Mouse (Mus musculus): Measurements from ENCODE around the gene Olfr1197. TPM values are rescaled to one million over a fixed set of nuclear protein-coding genes. Genes with fewer than 3 reads are reported as not detected.

The Olfr1197 gene
- polyA plus RNA-seq (2017; shearing (Covaris generic)): not detected

- ATAC-seq: no peak
Measured at GRCm38 (mm10) chr2:88732266-88732665, at the start of gene Olfr1197. Olfr1197 (minus strand) TSS chr2:88732366.

DNA sequence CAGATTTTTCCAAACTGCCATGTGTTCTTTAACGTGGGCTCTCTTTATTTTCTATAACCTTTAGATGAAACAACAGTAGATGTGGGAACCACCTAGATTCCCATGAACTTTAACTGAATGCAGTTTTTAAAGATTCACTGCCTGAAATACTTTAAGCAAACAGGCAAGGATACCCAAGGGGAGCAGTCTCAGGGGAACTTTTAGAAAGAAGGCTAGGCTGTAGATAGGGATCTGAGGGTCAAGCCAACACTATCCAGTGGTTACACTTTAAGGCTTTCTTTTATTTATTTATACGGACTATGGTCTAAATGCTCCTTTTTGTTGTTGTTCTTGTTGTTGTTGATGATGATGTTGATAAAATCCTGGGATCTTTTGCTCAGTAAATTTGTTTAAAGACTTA is 38.2 kb upstream of the Olfr1197 start, which contains the start of gene Olfr1200:
Gene Olfr1200, minus strand, starts transcription at position 101 of the 400 bp plus-strand sequence.
- ATAC-seq: no peak

- ATAC-seq: no peak
Measured at GRCm38 (mm10) chr2:88760369-88760768, 28.2 kb upstream of the Olfr1197 start, which contains the start of gene Olfr1199. Olfr1199 (minus strand) TSS chr2:88760469.

GRCm38 (mm10) chr2:88751270-88751669 is 19.1 kb upstream of the Olfr1197 start, which contains the start of gene Olfr1198:
Olfr1198 (minus strand) TSS chr2:88751370.
- ATAC-seq: no peak

DNA sequence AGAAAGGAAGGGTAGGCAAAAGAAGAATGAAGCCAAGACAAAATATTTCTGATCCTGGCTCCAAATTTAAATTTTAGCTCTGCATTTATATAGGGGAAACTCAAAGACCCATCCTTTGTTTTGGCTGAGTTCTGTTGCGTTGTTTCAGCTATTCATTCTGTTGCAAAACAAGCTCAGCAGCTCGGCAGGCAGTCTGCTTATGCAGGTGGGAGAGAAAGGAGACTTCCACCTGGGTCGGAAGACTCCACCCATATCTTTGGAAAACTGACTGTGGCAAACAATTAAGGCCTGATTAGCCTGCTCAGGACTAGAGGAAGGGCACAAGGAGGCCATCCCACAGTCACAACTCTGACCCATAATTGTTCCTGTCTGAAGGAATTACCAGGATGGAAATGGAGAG is 11.2 kb upstream of the Olfr1197 start:
- no peak for ATAC-seq

GRCm38 (mm10) chr2:88704497-88704896 is 27.7 kb downstream of the Olfr1197 start, which contains the start of gene Olfr1196:
Olfr1196 (minus strand) TSS chr2:88704597.
- no peak for ATAC-seq

DNA sequence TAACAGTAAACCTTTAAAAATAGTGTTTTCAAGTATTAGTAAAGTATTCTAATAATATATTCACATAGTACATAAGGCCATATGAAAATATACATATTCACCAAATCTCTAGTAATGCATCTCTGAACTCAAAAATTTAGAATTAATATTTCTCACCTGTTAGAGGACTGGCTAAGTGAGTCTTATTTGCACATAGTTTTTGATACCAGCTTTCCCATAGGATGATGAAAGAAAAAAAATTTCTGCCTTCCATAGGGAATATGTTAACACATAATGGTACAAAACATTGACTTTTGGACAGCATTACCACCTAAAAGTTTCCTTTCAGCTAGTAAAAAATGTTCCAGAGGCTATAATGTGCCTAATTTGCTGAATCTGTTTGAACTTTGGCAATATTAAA is 43.1 kb downstream of the Olfr1197 start, which contains the start of gene Olfr1195:
Gene Olfr1195, minus strand, starts transcription at position 101 of the 400 bp plus-strand sequence.
- no peak for ATAC-seq

Other genes with a start within 250 kb of the Olfr1197 start
- not detected for gene Olfr1184, start 248.8 kb downstream of the Olfr1197 start, polyA plus RNA-seq (2017; shearing (Covaris generic))
- under 1 TPM in 1 of 2 experiments, not detected in 1; 0.16 TPM for gene Olfr1185-ps1, start 239.0 kb downstream of the Olfr1197 start, polyA plus RNA-seq (2017; shearing (Covaris generic))
- not detected for gene Olfr1186, start 213.8 kb downstream of the Olfr1197 start, polyA plus RNA-seq (2017; shearing (Covaris generic))
- gene Olfr1188, start 175.4 kb downstream of the Olfr1197 start, polyA plus RNA-seq (2017; shearing (Covaris generic)): not detected
- gene Olfr1189, start 145.9 kb downstream of the Olfr1197 start, polyA plus RNA-seq (2017; shearing (Covaris generic)): not detected
- not detected for gene Olfr1191-ps1, start 91.8 kb downstream of the Olfr1197 start, polyA plus RNA-seq (2017; shearing (Covaris generic))
- gene Olfr1192-ps1, start 83.9 kb downstream of the Olfr1197 start, polyA plus RNA-seq (2017; shearing (Covaris generic)): not detected
- not detected for gene Olfr1193, start 56.7 kb downstream of the Olfr1197 start, polyA plus RNA-seq (2017; shearing (Covaris generic))
- under 1 TPM in 1 of 2 experiments, not detected in 1; 0.17 TPM for gene Olfr1195, start 43.2 kb downstream of the Olfr1197 start, polyA plus RNA-seq (2017; shearing (Covaris generic))
- gene Olfr1196, start 27.8 kb downstream of the Olfr1197 start, polyA plus RNA-seq (2017; shearing (Covaris generic)): not detected
- gene Olfr1198, start 19.0 kb upstream of the Olfr1197 start, polyA plus RNA-seq (2017; shearing (Covaris generic)): not detected
- not detected for gene Olfr1199, start 28.1 kb upstream of the Olfr1197 start, polyA plus RNA-seq (2017; shearing (Covaris generic))
- gene Olfr1200, start 38.1 kb upstream of the Olfr1197 start, polyA plus RNA-seq (2017; shearing (Covaris generic)): not detected
- gene Olfr1201, start 60.7 kb upstream of the Olfr1197 start, polyA plus RNA-seq (2017; shearing (Covaris generic)): not detected
- gene Olfr1202, start 82.1 kb upstream of the Olfr1197 start, polyA plus RNA-seq (2017; shearing (Covaris generic)): not detected
- gene Olfr1205, start 97.4 kb upstream of the Olfr1197 start, polyA plus RNA-seq (2017; shearing (Covaris generic)): under 1 TPM in 1 of 2 experiments, not detected in 1; 0.07 TPM
- gene Olfr1204, start 116.9 kb upstream of the Olfr1197 start, polyA plus RNA-seq (2017; shearing (Covaris generic)): not detected
- under 1 TPM in 1 of 2 experiments, not detected in 1; 0.29 TPM for gene Olfr1206, start 130.9 kb upstream of the Olfr1197 start, polyA plus RNA-seq (2017; shearing (Covaris generic))
- gene Olfr1208, start 169.9 kb upstream of the Olfr1197 start, polyA plus RNA-seq (2017; shearing (Covaris generic)): under 1 TPM in 1 of 2 experiments, not detected in 1; 0.21 TPM
- gene Olfr1209, start 182.8 kb upstream of the Olfr1197 start, polyA plus RNA-seq (2017; shearing (Covaris generic)): not detected
- not detected for gene Olfr1211, start 205.7 kb upstream of the Olfr1197 start, polyA plus RNA-seq (2017; shearing (Covaris generic))
- not detected for gene Olfr1212, start 221.6 kb upstream of the Olfr1197 start, polyA plus RNA-seq (2017; shearing (Covaris generic))
- not detected for gene Gm13762, start 247.9 kb upstream of the Olfr1197 start, polyA plus RNA-seq (2017; shearing (Covaris generic))

Data from activated CD4-positive, CD25-positive, alpha-beta regulatory T cell, adult 4 months (primary cell).